Mouse (Mus musculus) midbrain, embryonic 11.5 days (tissue): Measurements from ENCODE around the gene Fam83b. TPM values are rescaled to one million over a fixed set of nuclear protein-coding genes. Genes with fewer than 3 reads are reported as not detected.

ENCODE experiments used
- ATAC-seq: fragments of 200-750 bp; cut with Nextera tagmentation; 2 replicates; pipeline ENCODE4 v1.8.0; 2017; ENCODE audit warnings: moderate TSS enrichment, moderate library complexity; ENCODE audit not compliant: low FRiP score
- DNase-seq: peaks from one replicate; pipeline ENCODE4 v3.0.0; 2015; ENCODE audit warnings: low spot score; ENCODE audit errors: missing footprints
- H3K27ac ChIP-seq: fragments of 300-500 bp; sonication (generic); 2 replicates; pipeline ENCODE4 v1.5.1; 2014; ENCODE audit warnings: low read depth, low read length
- H3K27me3 ChIP-seq: fragments of 300-500 bp; sonication (generic); 2 replicates; pipeline ENCODE4 v1.6.1; 2014; ENCODE audit warnings: mild to moderate bottlenecking, low read length, moderate library complexity, mixed read lengths; ENCODE audit not compliant: control insufficient read depth, insufficient read depth
- H3K36me3 ChIP-seq: fragments of 300-500 bp; sonication (generic); 2 replicates; pipeline ENCODE4 v1.6.1; 2014; ENCODE audit warnings: mild to moderate bottlenecking, low read length, moderate library complexity, mixed read lengths; ENCODE audit not compliant: control insufficient read depth, insufficient read depth
- H3K4me1 ChIP-seq: fragments of 300-500 bp; sonication (generic); 2 replicates; pipeline ENCODE4 v1.6.1; 2014; ENCODE audit warnings: low read length; ENCODE audit not compliant: control insufficient read depth, insufficient read depth
- H3K4me2 ChIP-seq: fragments of 300-500 bp; sonication (generic); 2 replicates; pipeline ENCODE4 v1.6.1; 2014; ENCODE audit warnings: mild to moderate bottlenecking, moderate library complexity
- H3K4me3 ChIP-seq: fragments of 300-500 bp; sonication (generic); 2 replicates; pipeline ENCODE4 v1.5.1; 2014; ENCODE audit warnings: low read depth, low read length
- H3K9ac ChIP-seq: fragments of 300-500 bp; sonication (generic); 2 replicates; pipeline ENCODE4 v1.6.1; 2014; ENCODE audit warnings: low read length
- H3K9me3 ChIP-seq: fragments of 300-500 bp; sonication (generic); 2 replicates; pipeline ENCODE4 v1.6.1; 2016; ENCODE audit warnings: low read length; ENCODE audit not compliant: control insufficient read depth
- WGBS: fragments of 180-500 bp; shearing (Covaris S2); extraction: QIAGEN DNeasy Blood & Tissue Kit; methylation state at CpG from one replicate; pipeline ENCODE4 v1.1.7; 2014; 5-methylcytosine and 5-hydroxymethylcytosine counted together
- polyA plus RNA-seq: library from polyadenylated mRNA; unstranded; fragments of >200 nt; fragmentation: Nextera tagmentation; extraction: Ambion mirVana; gene quantifications from 2 replicates; pipeline ENCODE4 v1.2.1, GENCODE M21; 2014

Fam83b gene
- polyA plus RNA-seq, 1 experiment from 2014 or later: not detected

- DNase-seq: no peak
- Histone ChIP-seq H3K36me3 (no peaks in the 10 kb centered on the region), H3K9ac (no peak overlapping the region), H3K9me3 (no peaks in the 10 kb centered on the region), H3K27me3 (no peaks in the 10 kb centered on the region; the same call in 1 of the 2 replicates), H3K4me1 (peaks cover 2% of the 10 kb centered on the region; the same call in 1 of the 2 replicates), H3K4me2 (no peak overlapping the region), H3K27ac (no peak overlapping the region), H3K4me3 (no peak overlapping the region)
- WGBS: 86% methylated on average over 2 of the region's 2 CpGs
- ATAC-seq: no peak
Observed at GRCm38 (mm10) chr9:76565656-76566055, 1.3 kb downstream of the Fam83b start.

GRCm38 (mm10) chr9:76564071-76564470, 2.8 kb downstream of the Fam83b start:
- Histone ChIP-seq H3K27me3 (no peaks in the 10 kb centered on the region; the same call in 1 of the 2 replicates), H3K27ac (no peak overlapping the region), H3K4me1 (peaks cover 2% of the 10 kb centered on the region; the same call in 1 of the 2 replicates), H3K4me3 (no peak overlapping the region), H3K9me3 (no peaks in the 10 kb centered on the region), H3K4me2 (no peak overlapping the region), H3K9ac (no peak overlapping the region), H3K36me3 (no peaks in the 10 kb centered on the region)
- DNase-seq (no peak), ATAC-seq (0 out of 2 replicates have a peak, but pooled peaks have one; percentile 32)
- 93% methylated on average over 1 of the region's 1 CpGs for WGBS

- ATAC-seq (no peak), DNase-seq (no peak)
Observed at GRCm38 (mm10) chr9:76562794-76563193, 4.1 kb downstream of the Fam83b start.

GRCm38 (mm10) chr9:76559240-76559639, 7.7 kb downstream of the Fam83b start:
- H3K36me3 ChIP-seq: no peaks in the 10 kb centered on the region
- WGBS: 90% methylated on average over 2 of the region's 2 CpGs
- no peaks in the 10 kb centered on the region for H3K9me3 ChIP-seq
- no peak overlapping the region for H3K9ac ChIP-seq
- no peak overlapping the region for H3K4me3 ChIP-seq
- no peaks in the 10 kb centered on the region for H3K27me3 ChIP-seq
- no peak for DNase-seq
- H3K27ac ChIP-seq: no peak overlapping the region
- no peak for ATAC-seq
- no peak overlapping the region for H3K4me2 ChIP-seq
- no peaks in the 10 kb centered on the region for H3K4me1 ChIP-seq

More at GRCm38 (mm10) chr9:76562794-76563193, 4.1 kb downstream of the Fam83b start:
- Histone ChIP-seq H3K4me3 (no peak overlapping the region), H3K9me3 (no peaks in the 10 kb centered on the region), H3K36me3 (no peaks in the 10 kb centered on the region), H3K4me2 (no peak overlapping the region), H3K27ac (no peak overlapping the region), H3K4me1 (peaks cover 2% of the 10 kb centered on the region; the same call in 1 of the 2 replicates), H3K27me3 (no peaks in the 10 kb centered on the region; the same call in 1 of the 2 replicates), H3K9ac (no peak overlapping the region)
- 61% methylated on average over 6 of the region's 6 CpGs for WGBS

- no peak overlapping the region for H3K4me3 ChIP-seq
- no peak for DNase-seq
- WGBS: 53% methylated on average over 2 of the region's 2 CpGs
- H3K27me3 ChIP-seq: no peaks in the 10 kb centered on the region
- H3K9ac ChIP-seq: no peak overlapping the region
- no peaks in the 10 kb centered on the region for H3K4me1 ChIP-seq
- no peak for ATAC-seq
- H3K27ac ChIP-seq: no peak overlapping the region
- no peak overlapping the region for H3K4me2 ChIP-seq
- no peaks in the 10 kb centered on the region for H3K36me3 ChIP-seq
- no peaks in the 10 kb centered on the region for H3K9me3 ChIP-seq
Observed at GRCm38 (mm10) chr9:76553758-76554157, 13.2 kb downstream of the Fam83b start.

- Histone ChIP-seq H3K36me3 (no peaks in the 10 kb centered on the region), H3K27ac (no peak overlapping the region), H3K9ac (no peak overlapping the region), H3K27me3 (no peaks in the 10 kb centered on the region), H3K4me1 (no peaks in the 10 kb centered on the region), H3K9me3 (no peaks in the 10 kb centered on the region), H3K4me2 (no peak overlapping the region), H3K4me3 (no peak overlapping the region)
- 72% methylated on average over 1 of the region's 1 CpGs for WGBS
- ATAC-seq: no peak
- no peak for DNase-seq
Observed at GRCm38 (mm10) chr9:76553115-76553514, 13.8 kb downstream of the Fam83b start.

GRCm38 (mm10) chr9:76546714-76547113, 20.2 kb downstream of the Fam83b start:
- H3K4me1 ChIP-seq: no peaks in the 10 kb centered on the region
- H3K4me2 ChIP-seq: no peak overlapping the region
- H3K9me3 ChIP-seq: no peaks in the 10 kb centered on the region
- 50% methylated on average over 3 of the region's 3 CpGs for WGBS
- no peaks in the 10 kb centered on the region for H3K36me3 ChIP-seq
- ATAC-seq: no peak
- no peak for DNase-seq
- no peak overlapping the region for H3K4me3 ChIP-seq
- no peaks in the 10 kb centered on the region for H3K27me3 ChIP-seq
- no peak overlapping the region for H3K9ac ChIP-seq
- no peak overlapping the region for H3K27ac ChIP-seq

- Histone ChIP-seq H3K4me1 (no peaks in the 10 kb centered on the region), H3K4me2 (no peak overlapping the region), H3K9ac (no peak overlapping the region), H3K27me3 (no peaks in the 10 kb centered on the region), H3K27ac (no peak overlapping the region), H3K36me3 (no peaks in the 10 kb centered on the region), H3K9me3 (no peaks in the 10 kb centered on the region), H3K4me3 (no peak overlapping the region)
- ATAC-seq (no peak), DNase-seq (no peak)
- 82% methylated on average over 4 of the region's 4 CpGs for WGBS
Observed at GRCm38 (mm10) chr9:76540684-76541083, 26.2 kb downstream of the Fam83b start.

GRCm38 (mm10) chr9:76539953-76540621, 26.8 kb downstream of the Fam83b start:
- DNase-seq (no peak), ATAC-seq (no peak)
- no peaks in the 10 kb centered on the region for H3K4me1 ChIP-seq
- no peaks in the 10 kb centered on the region for H3K27me3 ChIP-seq
- H3K27ac ChIP-seq: no peak overlapping the region
- no peaks in the 10 kb centered on the region for H3K36me3 ChIP-seq
- H3K4me3 ChIP-seq: no peak overlapping the region
- WGBS: 86% methylated on average over 6 of the region's 7 CpGs
- H3K9me3 ChIP-seq: no peaks in the 10 kb centered on the region
- H3K9ac ChIP-seq: no peak overlapping the region
- H3K4me2 ChIP-seq: no peak overlapping the region
